Mouse (Mus musculus) ES-E14 (cell line): Measurements from ENCODE around the gene Serpinb6a. TPM values are rescaled to one million over a fixed set of nuclear protein-coding genes. Genes with fewer than 3 reads are reported as not detected.
A peak's percentile ranks its signal among the peaks of the same experiment; 100 is the strongest.

Experiments used
- DNase-seq: peaks from one replicate; pipeline ENCODE4 v3.0.0-alpha.2; 2013; ENCODE audit warnings: low read depth, low spot score
- H3K27ac ChIP-seq: 2 replicates; pipeline ENCODE4 v1.5.1; 2012; ENCODE audit warnings: low read depth, mild to moderate bottlenecking, low read length, moderate library complexity, mixed read lengths; ENCODE audit not compliant: poor library complexity, insufficient read depth, severe bottlenecking
- H3K36me3 ChIP-seq: 2 replicates; pipeline ENCODE4 v1.6.1; 2012; ENCODE audit warnings: mild to moderate bottlenecking, low read length, moderate library complexity, mixed read lengths; ENCODE audit not compliant: control insufficient read depth, poor library complexity, insufficient read depth, severe bottlenecking
- H3K4me1 ChIP-seq, 2 experiments: fragments of 150-350 bp in 1 of 2; sonication (generic) in 1 of 2; 2 replicates each; pipeline ENCODE4 v1.6.1; 2012; ENCODE audit warnings: low read length in 2 of 2, mild to moderate bottlenecking in 1 of 2, mixed read lengths in 1 of 2; ENCODE audit not compliant: control insufficient read depth in 2 of 2, insufficient read depth in 2 of 2, poor library complexity in 1 of 2
- H3K4me3 ChIP-seq, 2 experiments: fragments of 150-350 bp in 1 of 2; sonication (generic) in 1 of 2; 2 replicates each; pipeline ENCODE4 v1.5.1; 2012; ENCODE audit warnings: low read length in 2 of 2, low read depth in 1 of 2, mild to moderate bottlenecking in 1 of 2, mixed read lengths in 1 of 2; ENCODE audit not compliant: insufficient read depth in 1 of 2, poor library complexity in 1 of 2, severe bottlenecking in 1 of 2
- H3K9ac ChIP-seq: 2 replicates; pipeline ENCODE4 v1.6.1; 2012; ENCODE audit warnings: low read depth, mild to moderate bottlenecking, low read length, mixed read lengths; ENCODE audit not compliant: poor library complexity, insufficient read depth, severe bottlenecking
- H3K9me3 ChIP-seq: fragments of 150-350 bp; sonication (generic); 2 replicates; pipeline ENCODE4 v1.6.1; 2012; ENCODE audit warnings: low read depth, mild to moderate bottlenecking, low read length; ENCODE audit not compliant: control insufficient read depth, insufficient read depth
- CHD2 ChIP-seq: IDR thresholded peaks from 2 replicates; pipeline ENCODE4 v1.6.1; 2014; ENCODE audit warnings: mild to moderate bottlenecking, low read depth, low read length, inconsistent platforms
- HCFC1 ChIP-seq: IDR thresholded peaks from 2 replicates; pipeline ENCODE4 v1.6.1; 2012; ENCODE audit warnings: low read length, inconsistent platforms, borderline replicate concordance; ENCODE audit not compliant: insufficient read depth
- MAFK ChIP-seq: IDR thresholded peaks from 2 replicates; pipeline ENCODE4 v1.6.1; 2014; ENCODE audit warnings: mild to moderate bottlenecking, low read depth, low read length, inconsistent platforms; ENCODE audit not compliant: insufficient read depth
- ZC3H11A ChIP-seq: IDR thresholded peaks from 2 replicates; pipeline ENCODE4 v1.6.1; 2012; ENCODE audit warnings: low read depth, mild to moderate bottlenecking, inconsistent platforms, low read length, borderline replicate concordance
- ZNF384 ChIP-seq: IDR thresholded peaks from 2 replicates; pipeline ENCODE4 v1.6.1; 2012; ENCODE audit warnings: low read depth, low read length, inconsistent platforms
- in situ Hi-C, 2 experiments: fragments of 600-800 bp; cut with MboI; formaldehyde crosslinking; loops; one replicate each; pipeline ENCODE4 v1.15.1; 2025; ENCODE audit warnings: low sequenced_read_pairs in 2 of 2, inconsistent platforms in 1 of 2; ENCODE audit not compliant: unreplicated experiment in 2 of 2
- total RNA-seq: library from RNA; depleted of rRNA; stranded (reverse); fragments of 300-350 nt; gene quantifications from 2 replicates; pipeline ENCODE4 v1.2.3, GENCODE M21; 2012; rRNA removed

The Serpinb6a gene
- total RNA-seq, 1 experiment: 57.2 TPM

- Histone ChIP-seq H3K9ac (no peak overlapping the region), H3K27ac (no peak overlapping the region), H3K4me3 (no peak overlapping the region), H3K9me3 (no peaks in the 10 kb centered on the region), H3K36me3 (no peaks in the 10 kb centered on the region), H3K4me1 (peaks cover 3 to 4% of the 10 kb centered on the region in 2 experiments; a peak in 2 of 4 replicates)
- DNase-seq: no peak
- in situ Hi-C loops: no loop called here
- TF ChIP-seq MAFK (no peak), ZC3H11A (no peak), CHD2 (no peak), HCFC1 (no peak), ZNF384 (no peak)
Observed at GRCm38 (mm10) chr13:33903290-33903689, 99.3 kb downstream of the Serpinb6a start.

- in situ Hi-C loops: no loop called here
- H3K4me3 ChIP-seq: no peak overlapping the region
- no peaks in the 10 kb centered on the region for H3K9me3 ChIP-seq
- TF ChIP-seq ZC3H11A (peak; percentile 63; the same call in 1 of the 2 replicates), HCFC1 (no peak), MAFK (no peak), CHD2 (no peak), ZNF384 (no peak)
- no peak overlapping the region for H3K9ac ChIP-seq
- no peaks in the 10 kb centered on the region for H3K4me1 ChIP-seq
- peak; percentile 40 for DNase-seq
- no peaks in the 10 kb centered on the region for H3K36me3 ChIP-seq
- no peak overlapping the region for H3K27ac ChIP-seq
Observed at GRCm38 (mm10) chr13:33894207-33894606, 108.4 kb downstream of the Serpinb6a start.

Other genes with a start within 250 kb of the Serpinb6a start
- gene Serpinb6e, start 159.4 kb downstream of the Serpinb6a start, total RNA-seq: not detected in 2 replicates
- gene Serpinb6c, start 97.1 kb downstream of the Serpinb6a start, total RNA-seq: 3.7 and 7.1 TPM in 2 replicates
- gene Nqo2, start 38.1 kb downstream of the Serpinb6a start, total RNA-seq: 12.2 and 15.0 TPM in 2 replicates
- gene Ripk1, start 431 bp downstream of the Serpinb6a start, total RNA-seq: 7.7 and 10.0 TPM in 2 replicates
- gene Bphl, start 34.8 kb upstream of the Serpinb6a start, total RNA-seq: 9.6 and 10.5 TPM in 2 replicates
- gene Tubb2a, start 75.2 kb upstream of the Serpinb6a start, total RNA-seq: 35.6 and 62.2 TPM in 2 replicates
- 122 and 139 TPM in 2 replicates for gene Tubb2b, start 127.7 kb upstream of the Serpinb6a start, total RNA-seq
- gene Psmg4, start 160.2 kb upstream of the Serpinb6a start, total RNA-seq: 80.1 and 99.8 TPM in 2 replicates